Mouse (Mus musculus): ENCODE results near the gene Aph1c. TPM values are rescaled to one million over a fixed set of nuclear protein-coding genes. Genes with fewer than 3 reads are reported as not detected.

Gene Aph1c
- polyA plus RNA-seq (2015; fragmentation: Nextera tagmentation; extraction: Ambion mirVana): 4.2 and 5.2 TPM in 2 replicates

GRCm38 (mm10) chr9:66834318-66835096 is at the start of gene Aph1c:
Aph1c (minus strand) TSS chr9:66834726.

GRCm38 (mm10) chr9:66796739-66797138 is 37.8 kb downstream of the Aph1c start, which contains the start of gene Gm10647:
Gm10647 (plus strand) TSS chr9:66797039.

DNA sequence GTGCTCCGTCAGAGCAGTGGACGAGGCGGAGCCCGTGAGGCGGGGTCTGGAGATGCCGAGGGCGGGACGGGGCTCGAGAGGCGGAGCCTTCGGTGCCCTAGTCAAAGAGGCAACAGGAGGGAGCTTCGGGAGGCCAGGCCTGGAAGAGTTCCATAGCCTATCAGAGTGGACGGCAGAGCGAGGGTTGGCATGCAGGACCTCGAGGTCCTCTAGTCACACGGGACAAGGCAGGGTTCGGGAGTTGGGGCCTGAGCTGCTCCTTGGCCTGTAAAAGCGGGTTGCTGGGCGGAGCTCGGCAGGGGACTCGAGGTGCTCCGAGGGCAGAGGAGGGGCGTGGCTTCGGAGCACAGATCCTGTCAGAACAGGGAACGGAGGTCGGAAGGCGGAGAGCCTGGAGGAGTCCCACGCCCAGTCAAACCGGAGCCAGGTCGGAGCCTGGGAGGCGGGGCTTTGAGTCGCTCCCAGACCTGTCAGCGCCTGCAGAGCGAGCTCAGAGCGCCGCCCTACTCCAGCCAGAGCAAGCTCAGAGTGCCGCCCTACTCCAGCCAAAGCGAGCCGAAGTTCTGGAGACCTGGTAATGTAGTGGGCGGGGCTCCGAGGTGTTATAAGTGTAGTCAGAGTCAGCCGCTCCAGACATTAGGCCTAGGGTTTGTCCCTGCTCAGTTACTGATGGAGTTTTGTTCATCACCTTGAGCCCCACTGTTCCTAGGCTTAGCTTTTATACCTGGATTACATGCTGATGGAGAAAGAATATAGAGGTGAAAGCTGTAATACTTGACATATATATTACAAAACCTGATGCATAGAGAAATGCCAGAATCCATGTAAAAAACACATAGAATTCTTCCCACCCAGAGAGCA is 38.8 kb downstream of the Aph1c start, which contains the start of gene Aph1b:
Gene Aph1b (minus strand): TSS at position 27 of the 861 bp plus-strand sequence.

Other genes with a start within 250 kb of the Aph1c start
- 28.6 and 33.1 TPM in 2 replicates for gene Usp3, start 241.6 kb downstream of the Aph1c start, polyA plus RNA-seq (2015; fragmentation: Nextera tagmentation; extraction: Ambion mirVana)
- 0.30 and 0.53 TPM in 2 replicates for gene Car12, start 121.0 kb downstream of the Aph1c start, polyA plus RNA-seq (2015; fragmentation: Nextera tagmentation; extraction: Ambion mirVana)
- 6.0 and 6.9 TPM in 2 replicates for gene Aph1b, start 39.2 kb downstream of the Aph1c start, polyA plus RNA-seq (2015; fragmentation: Nextera tagmentation; extraction: Ambion mirVana)
- 0.51 and 0.61 TPM in 2 replicates for gene Gm10647, start 37.7 kb downstream of the Aph1c start, polyA plus RNA-seq (2015; fragmentation: Nextera tagmentation; extraction: Ambion mirVana)
- gene Rab8b, start 85.0 kb upstream of the Aph1c start, polyA plus RNA-seq (2015; fragmentation: Nextera tagmentation; extraction: Ambion mirVana): 16.2 and 17.0 TPM in 2 replicates
- 780 and 880 TPM in 2 replicates for gene Rps27l, start 111.4 kb upstream of the Aph1c start, polyA plus RNA-seq (2015; fragmentation: Nextera tagmentation; extraction: Ambion mirVana)
- 14.4 and 15.2 TPM in 2 replicates for gene Lactb, start 140.8 kb upstream of the Aph1c start, polyA plus RNA-seq (2015; fragmentation: Nextera tagmentation; extraction: Ambion mirVana)
- gene Tpm1, start 214.7 kb upstream of the Aph1c start, polyA plus RNA-seq (2015; fragmentation: Nextera tagmentation; extraction: Ambion mirVana): 8,076 and 10,336 TPM in 2 replicates

Data from urinary bladder, postnatal 0 days (tissue).